Mouse (Mus musculus): ENCODE results near the gene Dock7.

Dock7 gene

GRCm38 (mm10) chr4:99119051-99119450 is 1.7 kb downstream of the Dock7 start:
- no peak for DNase-seq

GRCm38 (mm10) chr4:99115797-99116196 is 4.9 kb downstream of the Dock7 start:
- DNase-seq, result no peak

GRCm38 (mm10) chr4:99111670-99112069 is 9.0 kb downstream of the Dock7 start:
- DNase-seq, result no peak

GRCm38 (mm10) chr4:99108817-99109216 is 11.9 kb downstream of the Dock7 start:
- DNase-seq, result no peak

GRCm38 (mm10) chr4:99102846-99103245 is 17.9 kb downstream of the Dock7 start:
- no peak for DNase-seq

- DNase-seq, result no peak
These were observed 20.0 kb downstream of the Dock7 start for GRCm38 (mm10) chr4:99100724-99101123.

GRCm38 (mm10) chr4:99091777-99092176 is 28.9 kb downstream of the Dock7 start:
- DNase-seq, result no peak

GRCm38 (mm10) chr4:99091151-99091701 is 29.5 kb downstream of the Dock7 start:
- DNase-seq, result no peak

- no peak for DNase-seq
These were observed 32.8 kb downstream of the Dock7 start for GRCm38 (mm10) chr4:99087760-99088485.

GRCm38 (mm10) chr4:99083862-99084261 is 36.9 kb downstream of the Dock7 start:
- no peak for DNase-seq

GRCm38 (mm10) chr4:99081169-99081568 is 39.5 kb downstream of the Dock7 start:
- DNase-seq, result no peak

GRCm38 (mm10) chr4:99078005-99078404 is 42.7 kb downstream of the Dock7 start:
- no peak for DNase-seq

- no peak for DNase-seq
These were observed 51.9 kb downstream of the Dock7 start for GRCm38 (mm10) chr4:99068806-99069205.

- DNase-seq, result no peak
These were observed 56.2 kb downstream of the Dock7 start for GRCm38 (mm10) chr4:99064524-99064923.

- no peak for DNase-seq
These were observed 72.1 kb downstream of the Dock7 start for GRCm38 (mm10) chr4:99048581-99048980.

GRCm38 (mm10) chr4:99046471-99046870 is 74.2 kb downstream of the Dock7 start:
- no peak for DNase-seq

GRCm38 (mm10) chr4:99044854-99045253 is 75.9 kb downstream of the Dock7 start:
- DNase-seq, result no peak

- DNase-seq, result no peak
These were observed 87.8 kb downstream of the Dock7 start for GRCm38 (mm10) chr4:99032921-99033320.

GRCm38 (mm10) chr4:99030686-99031085 is 90.0 kb downstream of the Dock7 start, which contains the start of gene Angptl3:
Gene Angptl3 (plus strand): TSS chr4:99030954.
- DNase-seq, result no peak

GRCm38 (mm10) chr4:99028377-99028776 is 92.3 kb downstream of the Dock7 start:
- no peak for DNase-seq

- no peak for DNase-seq
These were observed 98.5 kb downstream of the Dock7 start for GRCm38 (mm10) chr4:99022221-99022620.

- no peak for DNase-seq
These were observed 109.7 kb downstream of the Dock7 start for GRCm38 (mm10) chr4:99011039-99011438.

- no peak for DNase-seq
These were observed 114.4 kb downstream of the Dock7 start for GRCm38 (mm10) chr4:99006319-99006718.

GRCm38 (mm10) chr4:99005574-99005973 is 115.1 kb downstream of the Dock7 start:
- no peak for DNase-seq

- no peak for DNase-seq
These were observed 127.2 kb downstream of the Dock7 start for GRCm38 (mm10) chr4:98993491-98993890.
